Mouse (Mus musculus) MEL (cell line): ENCODE measurements around the gene Nop16. TPM values are rescaled to one million over a fixed set of nuclear protein-coding genes. Genes with fewer than 3 reads are reported as not detected.

Experiments
- DNase-seq: peaks from one replicate; pipeline ENCODE4 v3.0.0; 2011; ENCODE audit warnings: low read depth, low spot score
- H3K27ac ChIP-seq: 2 replicates; pipeline ENCODE4 v1.5.1; 2012; ENCODE audit warnings: low read depth, mild to moderate bottlenecking, control low read depth, low read length, moderate library complexity; ENCODE audit not compliant: control insufficient read depth
- H3K27me3 ChIP-seq, 2 experiments: fragments of 150-350 bp in 1 of 2; sonication (generic) in 1 of 2; 2 replicates each; pipeline ENCODE4 v1.6.1; 2012; ENCODE audit warnings: low read length in 2 of 2, mild to moderate bottlenecking in 2 of 2, improper control_type of control experiment in 1 of 2, moderate library complexity in 1 of 2; ENCODE audit not compliant: insufficient read depth in 2 of 2, control insufficient read depth in 1 of 2
- H3K36me3 ChIP-seq, 2 experiments: 2 replicates each; pipeline ENCODE4 v1.6.1; 2012 to 2014; ENCODE audit warnings: low read length in 2 of 2, improper control_type of control experiment in 1 of 2, inconsistent platforms in 1 of 2, mild to moderate bottlenecking in 1 of 2; ENCODE audit not compliant: insufficient read depth in 2 of 2, control insufficient read depth in 1 of 2
- H3K4me1 ChIP-seq, 2 experiments: fragments of 150-350 bp in 1 of 2; sonication (generic) in 1 of 2; 2 replicates each; pipeline ENCODE4 v1.6.1; 2012; ENCODE audit warnings: low read length in 2 of 2, improper control_type of control experiment in 1 of 2, mild to moderate bottlenecking in 1 of 2; ENCODE audit not compliant: insufficient read depth in 2 of 2, control insufficient read depth in 1 of 2
- H3K4me3 ChIP-seq, 2 experiments: fragments of 150-350 bp in 1 of 2; sonication (generic) in 1 of 2; 2 replicates each; pipeline ENCODE4 v1.5.1; 2012; ENCODE audit warnings: low read depth in 2 of 2, low read length in 2 of 2, mild to moderate bottlenecking in 2 of 2, moderate library complexity in 2 of 2, control low read depth in 1 of 2, improper control_type of control experiment in 1 of 2; ENCODE audit not compliant: control insufficient read depth in 1 of 2, insufficient read depth in 1 of 2
- H3K79me2 ChIP-seq: 2 replicates; pipeline ENCODE4 v1.6.1; 2012; ENCODE audit warnings: mild to moderate bottlenecking, low read length, moderate library complexity; ENCODE audit not compliant: control insufficient read depth, poor library complexity, insufficient read depth
- H3K9ac ChIP-seq: 2 replicates; pipeline ENCODE4 v1.6.1; 2012; ENCODE audit warnings: low read depth, mild to moderate bottlenecking, control low read depth, low read length, moderate library complexity; ENCODE audit not compliant: control insufficient read depth, poor library complexity, severe bottlenecking
- H3K9me3 ChIP-seq: fragments of 150-350 bp; sonication (generic); replicated peaks from 2 replicates; pipeline ENCODE4 v1.6.1; 2012; ENCODE audit warnings: mild to moderate bottlenecking, low read length, improper control_type of control experiment, moderate library complexity; ENCODE audit not compliant: insufficient read depth
- CHD1 ChIP-seq: IDR thresholded peaks from 2 replicates; pipeline ENCODE4 v1.6.1; 2012; ENCODE audit warnings: low read depth, mild to moderate bottlenecking, inconsistent platforms, low read length, improper control_type of control experiment
- E2F4 ChIP-seq: IDR thresholded peaks from 2 replicates; pipeline ENCODE4 v1.6.1; 2011; ENCODE audit warnings: low read depth, low read length, improper control_type of control experiment, borderline replicate concordance
- ELF1 ChIP-seq: IDR thresholded peaks from 2 replicates; pipeline ENCODE4 v1.6.1; 2014; ENCODE audit warnings: low read depth, mild to moderate bottlenecking, inconsistent platforms, low read length, improper control_type of control experiment, moderate library complexity
- GABPA ChIP-seq: IDR thresholded peaks from 2 replicates; pipeline ENCODE4 v1.6.1; 2012; ENCODE audit warnings: low read depth, mild to moderate bottlenecking, inconsistent platforms, low read length, improper control_type of control experiment, moderate library complexity
- JUND ChIP-seq: IDR thresholded peaks from 2 replicates; pipeline ENCODE4 v1.6.1; 2011; ENCODE audit warnings: low read depth, mild to moderate bottlenecking, improper control_type of control experiment, low read length
- KAT2A ChIP-seq: conservative IDR thresholded peaks from 2 replicates; pipeline ENCODE4 v1.6.1; 2012; ENCODE audit warnings: low read depth, low read length, improper control_type of control experiment, inconsistent platforms
- MAFK ChIP-seq: IDR thresholded peaks from 2 replicates; pipeline ENCODE4 v1.6.1; 2011; ENCODE audit warnings: low read depth, mild to moderate bottlenecking, low read length, improper control_type of control experiment, borderline replicate concordance
- MYB ChIP-seq: IDR thresholded peaks from 2 replicates; pipeline ENCODE4 v1.6.1; 2011; ENCODE audit warnings: mild to moderate bottlenecking, low read depth, low read length, improper control_type of control experiment
- MYC ChIP-seq: IDR thresholded peaks from 2 replicates; pipeline ENCODE4 v1.6.1; 2011; ENCODE audit warnings: low read depth, mild to moderate bottlenecking, low read length, improper control_type of control experiment, moderate library complexity
- POLR2AphosphoS5 ChIP-seq: IDR thresholded peaks from 2 replicates; pipeline ENCODE4 v1.6.1; 2012; ENCODE audit warnings: low read depth, borderline replicate concordance, mild to moderate bottlenecking, inconsistent platforms, low read length, moderate library complexity, mixed read lengths
- RAD21 ChIP-seq: IDR thresholded peaks from 2 replicates; pipeline ENCODE4 v1.6.1; 2011; ENCODE audit warnings: mild to moderate bottlenecking, low read depth, low read length, improper control_type of control experiment
- SIN3A ChIP-seq: IDR thresholded peaks from 2 replicates; pipeline ENCODE4 v1.6.1; 2012; ENCODE audit warnings: low read length, improper control_type of control experiment, inconsistent platforms
- SMC3 ChIP-seq: IDR thresholded peaks from 2 replicates; pipeline ENCODE4 v1.6.1; 2011; ENCODE audit warnings: low read depth, low read length, improper control_type of control experiment
- TBP ChIP-seq: IDR thresholded peaks from 2 replicates; pipeline ENCODE4 v1.8.0; 2011; ENCODE audit warnings: low read depth, low read length, improper control_type of control experiment
- TCF12 ChIP-seq: IDR thresholded peaks from 2 replicates; pipeline ENCODE4 v1.6.1; 2014; ENCODE audit warnings: low read depth, mild to moderate bottlenecking, inconsistent platforms, low read length, improper control_type of control experiment, moderate library complexity
- UBTF ChIP-seq: IDR thresholded peaks from 2 replicates; pipeline ENCODE4 v1.6.1; 2012; ENCODE audit warnings: low read depth, mild to moderate bottlenecking, inconsistent platforms, low read length, improper control_type of control experiment, moderate library complexity, borderline replicate concordance; ENCODE audit not compliant: insufficient read depth
- USF1 ChIP-seq: IDR thresholded peaks from 2 replicates; pipeline ENCODE4 v1.6.1; 2014; ENCODE audit warnings: low read depth, mild to moderate bottlenecking, inconsistent platforms, low read length, improper control_type of control experiment, moderate library complexity
- USF2 ChIP-seq, 2 experiments: IDR thresholded peaks; 2 replicates each; pipeline ENCODE4 v1.6.1; 2011 to 2012; ENCODE audit warnings: improper control_type of control experiment in 2 of 2, low read length in 2 of 2, borderline replicate concordance in 1 of 2, inconsistent platforms in 1 of 2, low read depth in 1 of 2, mild to moderate bottlenecking in 1 of 2; ENCODE audit not compliant: insufficient read depth in 1 of 2
- ZKSCAN1 ChIP-seq: IDR thresholded peaks from 2 replicates; pipeline ENCODE4 v1.6.1; 2012; ENCODE audit warnings: low read depth, mild to moderate bottlenecking, inconsistent platforms, low read length, improper control_type of control experiment, moderate library complexity
- ZMIZ1 ChIP-seq: IDR thresholded peaks from 2 replicates; pipeline ENCODE4 v1.6.1; 2012; ENCODE audit warnings: low read depth, mild to moderate bottlenecking, inconsistent platforms, low read length, improper control_type of control experiment, moderate library complexity
- ZNF384 ChIP-seq: IDR thresholded peaks from 2 replicates; pipeline ENCODE4 v1.6.1; 2012; ENCODE audit warnings: low read depth, mild to moderate bottlenecking, inconsistent platforms, low read length, improper control_type of control experiment
- polyA plus RNA-seq, 2 experiments: library from polyadenylated mRNA; stranded (reverse) in 1 of 2; unstranded in 1 of 2; fragments of >175 nt in 1 of 2; fragments of >200 nt in 1 of 2; gene quantifications; 2 replicates each; pipeline versions ENCODE4 v1.2.1 to v1.2.4; 2012; ENCODE audit warnings: low replicate concordance in 2 of 2, low read depth in 1 of 2; ENCODE audit not compliant: insufficient read length in 2 of 2, insufficient read depth in 1 of 2, missing spikeins in 1 of 2
- total RNA-seq: library from RNA; depleted of rRNA; stranded (reverse); fragments of 300-350 nt; gene quantifications from 2 replicates; pipeline ENCODE4 v1.2.3, GENCODE M21; 2012

Nop16 gene
- total and polyA plus RNA-seq, 3 experiments: 131 to 172 TPM; not detected in 1

DNA sequence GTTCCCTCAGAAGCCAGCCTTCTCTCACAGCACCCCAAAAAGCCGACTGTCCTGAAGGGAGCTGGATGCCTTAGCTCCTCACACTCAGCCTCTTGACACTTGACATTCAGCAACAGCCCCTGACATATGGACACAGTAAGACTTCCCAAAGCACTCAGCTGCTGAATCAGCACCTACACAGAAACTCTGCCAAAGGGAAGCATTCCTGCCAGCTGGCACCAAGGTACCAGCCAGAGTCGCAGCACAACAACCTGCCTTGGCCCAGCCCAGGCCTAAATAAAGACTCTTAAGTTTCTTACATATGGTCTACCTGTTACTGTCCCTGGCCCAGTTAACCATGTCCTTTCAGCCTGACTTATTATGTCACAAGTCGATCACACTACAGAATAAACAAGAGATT is 33.1 kb downstream of the Nop16 start:
- H3K27ac ChIP-seq: no peak overlapping the region

GRCm38 (mm10) chr13:54556176-54556575 is 33.7 kb downstream of the Nop16 start:
- no peaks in the 10 kb centered on the region for H3K27me3 ChIP-seq
- no peak overlapping the region for H3K4me3 ChIP-seq
- no peak for DNase-seq
- H3K27ac ChIP-seq: no peak overlapping the region
- no peaks in the 10 kb centered on the region for H3K9me3 ChIP-seq
- no peaks in the 10 kb centered on the region for H3K4me1 ChIP-seq
- H3K79me2 ChIP-seq: 0 out of 2 replicates have a peak, but pooled peaks cover 2% of the 10 kb centered on the region
- no peak overlapping the region for H3K9ac ChIP-seq
- peaks cover 0 to 3% of the 10 kb centered on the region in 2 experiments; a peak in 2 of 4 replicates for H3K36me3 ChIP-seq
- TF ChIP-seq ZMIZ1 (no peak), RAD21 (no peak), TBP (no peak), SIN3A (no peak), MAFK (no peak), POLR2AphosphoS5 (no peak), KAT2A (no peak), TCF12 (no peak), JUND (no peak), UBTF (no peak), MYC (no peak), USF2 (IDR thresholded peaks at IDR 0.05; ENCODE audit: borderline replicate concordance in 1 of 2, insufficient read depth in 1 of 2, low read depth in 1 of 2, low read length in 2 of 2) (no peak), CHD1 (no peak)

More for the DNA sequence above, 33.1 kb downstream of the Nop16 start:
- Histone ChIP-seq H3K4me1 (no peaks in the 10 kb centered on the region), H3K27me3 (no peaks in the 10 kb centered on the region), H3K79me2 (0 out of 2 replicates have a peak, but pooled peaks cover 2% of the 10 kb centered on the region), H3K9ac (no peak overlapping the region), H3K4me3 (no peak overlapping the region), H3K36me3 (peaks cover 0 to 3% of the 10 kb centered on the region in 2 experiments; a peak in 2 of 4 replicates), H3K9me3 (no peaks in the 10 kb centered on the region)
- TF ChIP-seq ZMIZ1 (no peak), UBTF (no peak)
- no peak for DNase-seq

DNA sequence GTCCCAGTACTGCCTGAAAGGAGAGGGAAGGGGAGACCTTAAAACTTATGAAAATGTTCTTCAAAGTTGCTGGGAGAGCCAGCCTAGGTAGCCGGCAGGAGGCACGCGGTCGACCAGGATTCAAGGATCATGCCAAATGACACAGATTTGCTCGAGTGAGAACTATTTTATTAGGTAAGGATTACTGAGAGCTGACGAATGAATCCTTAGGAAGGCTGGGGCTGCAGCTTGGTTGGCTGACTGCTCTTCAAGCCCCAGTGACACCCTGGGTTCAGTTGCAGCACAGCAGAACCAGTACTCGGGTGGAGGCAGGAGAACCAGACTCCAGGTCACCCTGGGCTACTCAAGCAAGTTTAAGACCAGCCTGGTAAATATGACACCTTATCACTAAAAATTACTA is 41.9 kb downstream of the Nop16 start:
- no peaks in the 10 kb centered on the region for H3K9me3 ChIP-seq
- no peak for DNase-seq
- H3K4me1 ChIP-seq: no peaks in the 10 kb centered on the region
- no peak overlapping the region for H3K4me3 ChIP-seq
- H3K27me3 ChIP-seq: no peaks in the 10 kb centered on the region
- no peak for TF ChIP-seq GABPA
- TF ChIP-seq TBP: no peak
- no peak for TF ChIP-seq UBTF
- TF ChIP-seq ELF1: no peak
- no peak for TF ChIP-seq ZKSCAN1
- TF ChIP-seq ZNF384: no peak
- TF ChIP-seq MYB: no peak
- no peak for TF ChIP-seq RAD21
- no peak for TF ChIP-seq USF1
- no peak for TF ChIP-seq TCF12
- no peak for TF ChIP-seq SMC3
- no peak for TF ChIP-seq USF2 (IDR thresholded peaks at IDR 0.05; ENCODE audit: borderline replicate concordance in 1 of 2, insufficient read depth in 1 of 2, low read depth in 1 of 2, low read length in 2 of 2)
- TF ChIP-seq SIN3A: no peak
- TF ChIP-seq E2F4: no peak
- H3K9ac ChIP-seq: no peak overlapping the region
- peaks cover 0 to 7% of the 10 kb centered on the region in 2 experiments; a peak in 2 of 4 replicates for H3K36me3 ChIP-seq
- no peaks in the 10 kb centered on the region for H3K79me2 ChIP-seq
- no peak overlapping the region for H3K27ac ChIP-seq
